Mouse (Mus musculus): ENCODE data around the gene Gm6583.

DNA sequence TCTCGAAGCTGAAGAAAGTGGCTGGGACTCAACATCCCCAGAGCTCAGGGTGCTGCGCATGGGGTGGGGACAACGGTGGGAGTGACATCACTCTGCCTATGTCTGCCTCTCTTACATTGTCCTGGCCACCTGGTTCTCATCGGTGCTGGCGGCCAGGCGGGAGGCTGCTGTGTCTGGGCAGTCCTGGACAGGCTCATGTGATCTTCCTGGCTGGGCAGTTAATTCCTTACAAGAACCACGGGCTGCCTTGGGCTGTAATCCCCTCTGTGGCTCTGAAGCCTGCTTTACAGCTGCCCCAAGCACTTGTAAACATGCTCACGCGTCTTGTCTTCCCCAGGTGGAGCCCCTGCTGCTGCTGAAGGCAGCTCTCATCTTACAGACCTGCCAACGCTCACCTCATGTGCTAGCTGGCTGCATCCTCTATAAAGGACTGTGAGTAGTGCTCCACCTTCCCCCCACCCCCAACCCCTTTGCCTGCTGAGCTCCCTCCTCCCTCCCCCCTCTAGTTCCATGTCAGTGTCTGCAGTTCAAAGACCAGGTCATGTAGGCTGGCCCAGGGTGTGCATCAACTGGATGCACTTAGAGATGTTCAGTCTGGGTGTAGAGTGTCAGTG, 8.5 kb upstream of the Gm6583 start:
- no peak for TF ChIP-seq CTCF (conservative IDR thresholded peaks at IDR 0.05; ENCODE audit: insufficient read depth, insufficient read length, low read depth, low read length)
- TF ChIP-seq POLR2A (IDR thresholded peaks at IDR 0.05; ENCODE audit: low read depth, low read length) = no peak

All from kidney, adult 2 months (tissue).